Mouse (Mus musculus): Measurements from ENCODE around the gene Olfr402.
"Not testable (repeated sequence)": the region's sequence is repeated elsewhere in the genome, so short reads cannot be mapped to it uniquely, and the experiment has no call there.

The Olfr402 gene

DNA sequence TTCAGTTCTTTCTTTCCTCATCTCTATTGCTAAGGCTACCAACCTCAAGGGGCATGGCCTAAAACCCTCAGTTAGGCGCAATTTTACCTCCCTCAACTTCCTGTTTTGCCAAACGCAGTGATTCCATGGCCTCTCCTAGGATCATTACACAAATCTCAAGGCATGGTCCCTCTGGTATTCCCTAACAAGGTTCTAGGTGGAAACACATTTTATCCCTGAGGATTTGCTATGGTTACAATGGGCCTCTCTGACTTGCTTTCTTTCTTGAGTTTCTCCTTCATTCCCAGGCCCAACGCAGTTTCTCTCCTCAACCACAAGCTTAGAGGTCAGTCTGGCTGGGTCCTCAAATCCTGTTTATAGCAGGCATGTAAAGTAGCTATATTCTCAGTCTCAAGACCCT is at the start of gene Olfr402:
Gene Olfr402 (plus strand): TSS at position 301 of the 400 bp plus-strand sequence.
- DNase-seq (ENCODE audit: inconsistent age in 2 of 2, low spot score in 1 of 2), result no peak

DNA sequence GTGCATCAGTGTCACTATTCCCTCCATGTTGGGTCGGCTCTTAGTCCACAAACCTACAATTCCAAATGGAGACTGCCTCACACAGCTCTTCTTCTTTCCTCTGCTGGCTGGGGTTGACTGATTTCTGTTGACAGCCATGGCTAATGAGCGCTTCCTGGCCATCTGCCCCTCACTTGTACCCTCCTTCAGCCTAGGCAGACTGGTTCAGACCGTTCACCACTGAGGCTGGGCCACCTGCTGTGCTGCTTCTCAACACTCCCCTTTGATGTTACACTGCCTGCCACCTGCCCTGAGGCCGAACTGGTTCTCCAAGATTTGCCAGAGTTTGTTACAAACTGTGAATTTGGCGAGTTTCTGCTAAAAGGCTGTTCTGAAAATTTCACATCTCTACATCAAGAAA is 48.3 kb upstream of the Olfr402 start:
- DNase-seq (ENCODE audit: inconsistent age in 2 of 2, low spot score in 1 of 2), result no peak

GRCm38 (mm10) chr11:74113412-74113811 is 39.9 kb upstream of the Olfr402 start, which contains the start of gene Olfr401:
Gene Olfr401, plus strand, starts transcription at chr11:74113712.
- no peak for DNase-seq (ENCODE audit: inconsistent age in 2 of 2, low spot score in 1 of 2)

- DNase-seq (ENCODE audit: inconsistent age in 2 of 2, low spot score in 1 of 2), result not testable (repeated sequence)
Observed at GRCm38 (mm10) chr11:74140001-74140400, 13.3 kb upstream of the Olfr402 start.

GRCm38 (mm10) chr11:74145866-74146265 is 7.5 kb upstream of the Olfr402 start:
- DNase-seq (ENCODE audit: inconsistent age in 2 of 2, low spot score in 1 of 2), result no peak

DNA sequence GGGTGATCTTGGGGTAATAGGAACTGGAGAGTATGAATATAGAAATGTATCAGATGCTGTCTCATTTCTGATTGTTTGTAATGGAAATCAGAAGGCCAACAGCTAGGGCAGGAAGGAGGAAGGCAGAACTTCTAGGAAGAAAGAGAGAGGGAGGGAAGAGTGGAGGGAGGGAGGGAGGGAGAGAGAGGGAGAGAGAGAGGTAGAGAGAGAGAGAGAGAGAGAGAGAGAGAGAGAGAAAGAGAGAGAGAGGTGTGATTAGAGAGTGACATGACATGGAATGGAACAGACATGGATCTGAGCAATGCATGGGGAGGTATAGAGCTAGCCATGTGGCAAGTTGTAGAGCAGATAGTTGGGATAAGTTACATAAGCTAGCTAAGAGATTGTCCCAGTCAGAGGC is 15.4 kb downstream of the Olfr402 start:
- DNase-seq (ENCODE audit: inconsistent age in 2 of 2, low spot score in 1 of 2), result no peak

DNA sequence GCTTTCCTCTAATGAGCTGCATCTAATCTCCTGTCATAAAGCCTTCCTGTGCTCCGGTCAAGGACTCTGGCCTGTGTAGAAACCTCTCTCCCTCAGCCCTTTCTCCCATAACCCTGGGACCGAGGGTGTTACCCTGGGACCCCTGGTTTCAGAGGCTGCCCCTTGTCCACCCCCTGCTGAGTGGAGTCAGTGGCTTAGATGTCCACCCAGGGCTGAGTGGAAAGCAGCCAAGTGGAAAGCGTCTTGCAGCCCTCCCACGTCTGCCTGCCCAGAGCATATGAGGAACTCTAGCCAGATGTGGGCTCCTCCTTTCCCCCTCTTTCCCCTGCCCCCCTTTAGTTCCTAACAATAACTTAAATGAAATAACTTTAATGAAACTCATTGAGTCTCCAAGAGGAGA is 29.8 kb downstream of the Olfr402 start:
- no peak for DNase-seq (ENCODE audit: inconsistent age in 2 of 2, low spot score in 1 of 2)

- DNase-seq (ENCODE audit: inconsistent age in 2 of 2, low spot score in 1 of 2), result no peak
Observed at GRCm38 (mm10) chr11:74183745-74184144, 30.4 kb downstream of the Olfr402 start.

- no peak for DNase-seq (ENCODE audit: inconsistent age in 2 of 2, low spot score in 1 of 2)
Observed at GRCm38 (mm10) chr11:74185949-74186348, 32.6 kb downstream of the Olfr402 start, which contains the start of gene Olfr403. Gene Olfr403, plus strand, starts transcription at chr11:74186249.
